Mouse (Mus musculus) embryonic facial prominence, embryonic 11.5 days (tissue): ENCODE measurements around the gene Gm21976. TPM values are rescaled to one million over a fixed set of nuclear protein-coding genes. Genes with fewer than 3 reads are reported as not detected.
A peak's percentile ranks its signal among the peaks of the same experiment; 100 is the strongest.

ENCODE experiments used
- ATAC-seq: fragments of 200-750 bp; cut with Nextera tagmentation; replicated peaks from 2 replicates; pipeline ENCODE4 v1.8.0; 2017; ENCODE audit warnings: low read depth; ENCODE audit not compliant: insufficient number of reproducible peaks, low FRiP score, low TSS enrichment
- DNase-seq: peaks from one replicate; pipeline ENCODE4 v3.0.0-alpha.2; 2015; ENCODE audit warnings: low spot score
- H3K27ac ChIP-seq: fragments of 300-500 bp; sonication (generic); replicated peaks from 2 replicates; pipeline ENCODE4 v1.5.1; 2014; ENCODE audit warnings: mild to moderate bottlenecking, low read depth, low read length, control low read depth
- H3K27me3 ChIP-seq: fragments of 300-500 bp; sonication (generic); 2 replicates; pipeline ENCODE4 v1.6.1; 2014; ENCODE audit warnings: mild to moderate bottlenecking, low read length, moderate library complexity, mixed read lengths; ENCODE audit not compliant: control insufficient read depth, insufficient read depth
- H3K36me3 ChIP-seq: fragments of 300-500 bp; sonication (generic); replicated peaks from 2 replicates; pipeline ENCODE4 v1.6.1; 2014; ENCODE audit warnings: low read depth, mild to moderate bottlenecking, low read length, moderate library complexity, mixed read lengths; ENCODE audit not compliant: control insufficient read depth, insufficient read depth
- H3K4me1 ChIP-seq: fragments of 300-500 bp; sonication (generic); 2 replicates; pipeline ENCODE4 v1.6.1; 2014; ENCODE audit warnings: low read length, mixed read lengths; ENCODE audit not compliant: control insufficient read depth, insufficient read depth
- H3K4me2 ChIP-seq: fragments of 300-500 bp; sonication (generic); 2 replicates; pipeline ENCODE4 v1.6.1; 2014; ENCODE audit warnings: low read depth, mild to moderate bottlenecking, control low read depth, low read length, moderate library complexity
- H3K4me3 ChIP-seq: fragments of 300-500 bp; sonication (generic); 2 replicates; pipeline ENCODE4 v1.5.1; 2014; ENCODE audit warnings: low read depth, low read length, control low read depth
- H3K9ac ChIP-seq: fragments of 300-500 bp; sonication (generic); replicated peaks from 2 replicates; pipeline ENCODE4 v1.6.1; 2014; ENCODE audit warnings: mild to moderate bottlenecking, control low read depth, low read length
- H3K9me3 ChIP-seq: fragments of 300-500 bp; sonication (generic); replicated peaks from 2 replicates; pipeline ENCODE4 v1.6.1; 2016; ENCODE audit warnings: mild to moderate bottlenecking, low read length, inconsistent platforms, mixed read lengths; ENCODE audit not compliant: control insufficient read depth
- WGBS: fragments of 180-500 bp; shearing (Covaris S2); extraction: QIAGEN DNeasy Blood & Tissue Kit; methylation state at CpG from one replicate; pipeline ENCODE4 v1.1.7; 2014; 5-methylcytosine and 5-hydroxymethylcytosine counted together
- polyA plus RNA-seq: library from polyadenylated mRNA; unstranded; fragments of >200 nt; fragmentation: Nextera tagmentation; extraction: Ambion mirVana; gene quantifications from 2 replicates; pipeline ENCODE4 v1.2.1, GENCODE M21; 2014

Gene Gm21976
- polyA plus RNA-seq, 1 experiment from 2014 or later: not detected

- Histone ChIP-seq H3K4me1 (no peaks in the 10 kb centered on the region), H3K27ac (peak overlapping the region; percentile 68), H3K9ac (peak overlapping the region; percentile 91), H3K9me3 (no peaks in the 10 kb centered on the region), H3K36me3 (no peaks in the 10 kb centered on the region; the same call in 1 of the 2 replicates), H3K4me3 (peak overlapping the region; percentile 85), H3K4me2 (peak overlapping the region; percentile 64), H3K27me3 (no peaks in the 10 kb centered on the region)
- DNase-seq (no peak), ATAC-seq (no peak; the same call in 1 of the 2 replicates)
- WGBS: 4% methylated on average over 16 of the region's 16 CpGs
These were observed 37.6 kb downstream of the Gm21976 start for GRCm38 (mm10) chr13:98317246-98317677.

GRCm38 (mm10) chr13:98317911-98318310 lies 38.2 kb downstream of the Gm21976 start:
- Histone ChIP-seq H3K4me1 (no peaks in the 10 kb centered on the region), H3K27ac (no peak overlapping the region), H3K36me3 (no peaks in the 10 kb centered on the region), H3K9me3 (no peaks in the 10 kb centered on the region), H3K4me3 (no peak overlapping the region), H3K27me3 (no peaks in the 10 kb centered on the region), H3K4me2 (no peak overlapping the region), H3K9ac (no peak overlapping the region)
- ATAC-seq (no peak), DNase-seq (no peak)
- 87% methylated on average over 6 of the region's 6 CpGs for WGBS

- Histone ChIP-seq H3K27ac (no peak overlapping the region), H3K9ac (no peak overlapping the region), H3K9me3 (no peaks in the 10 kb centered on the region), H3K4me1 (no peaks in the 10 kb centered on the region), H3K4me2 (no peak overlapping the region), H3K27me3 (no peaks in the 10 kb centered on the region), H3K36me3 (no peaks in the 10 kb centered on the region), H3K4me3 (no peak overlapping the region)
- DNase-seq (peak; percentile 67), ATAC-seq (no peak)
- 52% methylated on average over 11 of the region's 11 CpGs for WGBS
These were observed 45.3 kb downstream of the Gm21976 start for GRCm38 (mm10) chr13:98325034-98325433.

- Histone ChIP-seq H3K27ac (no peak overlapping the region), H3K4me2 (no peak overlapping the region), H3K9ac (no peak overlapping the region), H3K9me3 (no peaks in the 10 kb centered on the region), H3K36me3 (no peaks in the 10 kb centered on the region), H3K27me3 (no peaks in the 10 kb centered on the region), H3K4me1 (no peaks in the 10 kb centered on the region), H3K4me3 (no peak overlapping the region)
- no peak for ATAC-seq
- DNase-seq: peak; percentile 20
- 50% methylated on average over 2 of the region's 2 CpGs for WGBS
These were observed 52.4 kb downstream of the Gm21976 start for GRCm38 (mm10) chr13:98332106-98332505.

GRCm38 (mm10) chr13:98336205-98336604 lies 56.5 kb downstream of the Gm21976 start:
- ATAC-seq (no peak), DNase-seq (no peak)
- H3K36me3 ChIP-seq: no peaks in the 10 kb centered on the region
- no peak overlapping the region for H3K27ac ChIP-seq
- no peak overlapping the region for H3K4me3 ChIP-seq
- H3K27me3 ChIP-seq: no peaks in the 10 kb centered on the region
- H3K9me3 ChIP-seq: no peaks in the 10 kb centered on the region
- no peak overlapping the region for H3K4me2 ChIP-seq
- 84% methylated on average over 1 of the region's 1 CpGs for WGBS
- H3K4me1 ChIP-seq: no peaks in the 10 kb centered on the region
- no peak overlapping the region for H3K9ac ChIP-seq

- DNase-seq (no peak), ATAC-seq (no peak)
- Histone ChIP-seq H3K36me3 (no peaks in the 10 kb centered on the region), H3K9me3 (no peaks in the 10 kb centered on the region), H3K4me2 (no peak overlapping the region), H3K27me3 (no peaks in the 10 kb centered on the region), H3K4me1 (no peaks in the 10 kb centered on the region), H3K9ac (no peak overlapping the region), H3K4me3 (no peak overlapping the region), H3K27ac (no peak overlapping the region)
- 76% methylated on average over 5 of the region's 5 CpGs for WGBS
These were observed 60.8 kb downstream of the Gm21976 start for GRCm38 (mm10) chr13:98340506-98340905.

GRCm38 (mm10) chr13:98349491-98349890 lies 69.8 kb downstream of the Gm21976 start:
- Histone ChIP-seq H3K9ac (no peak overlapping the region), H3K27me3 (peaks cover 24% of the 10 kb centered on the region), H3K36me3 (no peaks in the 10 kb centered on the region), H3K4me3 (no peak overlapping the region), H3K27ac (no peak overlapping the region), H3K9me3 (no peaks in the 10 kb centered on the region), H3K4me1 (0 out of 2 replicates have a peak, but pooled peaks cover 3% of the 10 kb centered on the region), H3K4me2 (no peak overlapping the region)
- no peak for ATAC-seq
- WGBS: 63% methylated on average over 4 of the region's 4 CpGs
- no peak for DNase-seq

- Histone ChIP-seq H3K27ac (no peak overlapping the region), H3K4me2 (no peak overlapping the region), H3K36me3 (no peaks in the 10 kb centered on the region), H3K4me3 (no peak overlapping the region), H3K9me3 (no peaks in the 10 kb centered on the region), H3K4me1 (0 out of 2 replicates have a peak, but pooled peaks cover 3% of the 10 kb centered on the region), H3K9ac (no peak overlapping the region), H3K27me3 (peaks cover 37% of the 10 kb centered on the region)
- WGBS: 5% methylated on average over 8 of the region's 8 CpGs
- ATAC-seq: no peak
- DNase-seq: peak; percentile 62
These were observed 71.8 kb downstream of the Gm21976 start for GRCm38 (mm10) chr13:98351527-98351926.
